Mouse (Mus musculus) left cerebral cortex, adult 2 months (tissue): ENCODE measurements around the gene Tbxa2r. TPM values are rescaled to one million over a fixed set of nuclear protein-coding genes. Genes with fewer than 3 reads are reported as not detected.

Experiments
- DNase-seq, 2 experiments: peaks; one replicate each; pipeline ENCODE4 v3.0.0; 2021 to 2022; ENCODE audit warnings: low spot score in 2 of 2, mixed read lengths in 1 of 2; ENCODE audit errors: extremely low spot score in 1 of 2
- H3K27ac ChIP-seq: fragments of 200-600 bp; 2 replicates; pipeline ENCODE4 v1.8.1; 2022
- H3K4me3 ChIP-seq: fragments of 200-600 bp; 2 replicates; pipeline ENCODE4 v1.8.1; 2022
- CTCF ChIP-seq: fragments of 200-600 bp; IDR thresholded peaks from 2 replicates; pipeline ENCODE4 v1.8.1; 2022; ENCODE audit warnings: antibody characterized with exemption, mild to moderate bottlenecking, moderate library complexity
- intact Hi-C: fragments of 180-260 bp; cut with DNase I; formaldehyde crosslinking; loops from one replicate; pipeline ENCODE4 v1.15.1; 2025
- total RNA-seq, 2 experiments: library from RNA; stranded (reverse); gene quantifications; 2 replicates each; pipeline ENCODE4 v1.2.3; 2021

Gene Tbxa2r
- total RNA-seq, 2 experiments from 2014 or later = 0.70 to 0.82 TPM

DNA sequence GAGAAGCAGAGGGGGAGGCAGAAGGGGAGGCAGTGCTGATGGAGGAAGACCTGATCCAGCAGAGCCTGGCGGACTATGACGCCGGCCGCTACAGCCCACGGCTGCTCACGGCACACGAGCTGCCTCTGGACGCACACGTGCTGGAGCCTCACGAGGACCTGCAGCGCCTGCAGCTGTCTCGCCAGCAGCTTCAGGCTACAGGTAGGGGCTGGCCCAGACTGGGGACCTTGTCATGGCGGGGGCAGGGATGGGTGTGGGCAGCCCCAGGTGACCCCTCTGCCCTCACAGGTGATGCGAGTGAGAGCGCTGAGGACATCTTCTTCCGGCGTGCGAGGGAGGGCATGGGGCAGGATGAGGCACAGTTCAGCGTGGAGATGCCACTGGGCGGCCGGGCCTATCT, 3.4 kb upstream of the Tbxa2r start:
- intact Hi-C loops = no loop called here
- no peak for TF ChIP-seq CTCF
- Histone ChIP-seq H3K27ac (no peak overlapping the region), H3K4me3 (no peak overlapping the region)
- no peak for DNase-seq

DNA sequence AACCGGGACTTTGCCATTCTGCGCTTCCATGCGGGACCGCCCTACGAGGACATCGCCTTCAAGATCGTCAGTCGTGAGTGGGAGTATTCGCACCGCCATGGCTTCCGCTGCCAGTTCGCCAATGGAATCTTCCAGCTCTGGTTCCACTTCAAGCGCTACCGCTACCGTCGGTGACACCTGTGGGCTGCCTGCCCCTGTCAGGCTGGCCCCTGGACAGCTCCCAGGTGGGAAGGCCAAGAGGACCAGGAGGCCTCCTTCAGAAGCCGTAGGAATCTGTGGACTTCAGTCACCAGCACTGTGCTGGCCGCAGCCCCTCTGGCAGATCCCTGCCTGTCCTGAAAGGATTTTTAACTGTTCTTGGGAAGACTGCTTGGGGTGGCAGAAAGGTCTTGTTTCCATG, 2.8 kb upstream of the Tbxa2r start:
- no peak overlapping the region for H3K4me3 ChIP-seq
- no peak overlapping the region; the same call in 1 of the 2 replicates for H3K27ac ChIP-seq
- DNase-seq = no peak
- no peak for TF ChIP-seq CTCF
- intact Hi-C loops = no loop called here

GRCm38 (mm10) chr10:81326858-81327257, 1.7 kb upstream of the Tbxa2r start:
- no peak for TF ChIP-seq CTCF
- DNase-seq = no peak
- H3K27ac ChIP-seq = peak overlapping the region; percentile 70
- intact Hi-C loops = no loop called here
- no peak overlapping the region for H3K4me3 ChIP-seq

DNA sequence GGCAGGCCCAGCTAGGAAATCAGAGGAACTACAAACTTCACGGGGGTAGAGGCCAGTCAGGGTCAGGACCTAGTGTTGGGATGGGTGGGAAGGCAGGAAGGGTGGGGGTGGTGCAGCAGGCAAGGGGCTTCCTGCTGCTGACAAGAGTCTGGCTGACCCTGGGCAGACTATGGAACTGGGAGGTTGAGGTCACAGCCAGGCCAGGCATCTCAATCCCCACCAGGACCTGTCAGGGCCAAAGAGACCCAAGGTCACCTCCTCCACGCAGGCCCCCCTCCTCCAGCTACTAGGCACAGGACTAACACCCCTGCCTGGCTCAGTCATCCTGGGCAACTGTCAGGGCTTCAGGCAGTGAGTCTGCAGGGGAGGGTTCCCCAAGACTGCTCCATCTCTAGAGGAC, 572 bp upstream of the Tbxa2r start:
- TF ChIP-seq CTCF = no peak
- no peak for DNase-seq
- intact Hi-C loops = no loop called here
- Histone ChIP-seq H3K4me3 (no peak overlapping the region), H3K27ac (peak overlapping the region; percentile 38)

DNA sequence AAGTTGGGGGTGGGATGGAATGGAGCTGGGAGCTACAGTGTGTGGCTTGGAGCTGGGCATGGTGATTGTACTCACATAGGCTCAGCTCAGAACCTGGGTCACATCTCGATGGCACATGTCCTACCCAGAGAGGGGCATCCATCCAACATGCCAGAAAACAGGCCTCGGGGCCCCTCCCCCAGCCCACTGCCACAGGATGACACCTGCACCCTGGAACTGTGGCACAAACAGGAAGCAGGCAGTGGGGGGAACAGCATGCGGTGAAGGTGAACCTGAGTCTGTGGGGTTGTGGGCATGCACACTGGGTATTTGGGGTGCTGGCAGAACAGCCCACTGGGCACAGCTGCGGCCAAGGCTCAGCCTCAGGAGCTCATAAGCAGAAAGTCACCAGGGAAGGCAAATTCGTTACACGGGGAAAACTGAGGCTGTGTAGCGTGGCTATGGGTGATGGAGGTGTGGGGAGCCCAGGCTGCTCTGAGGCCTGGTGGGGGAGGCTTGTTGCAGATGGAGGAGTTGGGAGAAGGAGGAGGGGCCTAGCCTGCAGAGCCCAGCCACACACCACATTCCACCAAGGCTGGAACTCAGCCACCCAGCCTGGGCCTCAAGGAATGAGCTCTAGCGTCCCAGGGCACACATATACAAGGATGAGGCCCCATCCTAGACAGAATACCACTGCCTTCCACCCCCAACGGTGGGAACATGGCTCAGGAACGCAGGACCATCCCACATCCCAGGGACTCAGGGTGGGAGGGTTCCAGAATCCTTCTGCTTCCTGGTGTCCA, 854 bp downstream of the Tbxa2r start:
- no peak for DNase-seq
- intact Hi-C loops = no loop called here
- Histone ChIP-seq H3K27ac (no peak overlapping the region), H3K4me3 (no peak overlapping the region)
- TF ChIP-seq CTCF = no peak

DNA sequence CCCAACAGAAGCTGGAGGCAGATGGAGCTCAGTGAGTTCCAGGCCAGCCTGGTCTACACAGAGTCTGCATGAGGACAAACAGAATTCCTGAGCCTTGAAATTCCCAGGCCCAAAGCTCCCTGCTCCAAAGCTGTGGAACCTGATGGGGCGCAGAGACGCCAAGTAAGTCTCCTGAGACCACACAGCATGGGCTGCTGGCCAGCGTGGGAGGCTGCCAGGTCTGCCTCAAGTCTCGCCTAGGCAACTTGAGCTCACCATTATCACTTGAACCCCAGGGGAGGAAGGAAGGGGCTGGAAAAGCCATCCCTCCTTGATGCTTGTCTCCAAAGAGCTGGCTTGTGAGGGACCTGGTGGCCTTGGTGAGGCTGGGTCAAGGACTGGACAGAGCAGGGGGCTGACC, 1.5 kb downstream of the Tbxa2r start:
- no peak for TF ChIP-seq CTCF

DNA sequence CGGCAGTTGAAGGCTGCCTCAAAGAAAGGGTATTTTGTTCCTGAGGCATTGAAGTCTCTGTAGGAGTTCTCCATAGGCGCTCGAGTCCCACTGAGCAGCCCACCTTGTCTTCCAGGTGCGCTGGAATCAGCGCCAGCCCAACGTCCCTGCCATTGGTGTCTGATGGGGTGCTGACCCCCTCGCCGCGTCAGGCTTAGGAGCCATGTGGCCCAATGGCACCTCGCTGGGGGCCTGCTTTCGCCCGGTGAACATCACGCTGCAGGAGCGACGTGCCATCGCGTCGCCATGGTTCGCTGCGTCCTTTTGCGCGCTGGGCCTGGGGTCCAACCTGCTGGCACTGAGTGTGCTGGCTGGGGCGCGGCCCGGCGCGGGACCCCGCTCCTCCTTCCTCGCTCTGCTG, 3.7 kb downstream of the Tbxa2r start:
- Histone ChIP-seq H3K4me3 (no peak overlapping the region), H3K27ac (no peak overlapping the region)
- intact Hi-C loops = no loop called here
- DNase-seq = no peak
- no peak for TF ChIP-seq CTCF

More for the DNA sequence above, 1.5 kb downstream of the Tbxa2r start:
- Histone ChIP-seq H3K27ac (no peak overlapping the region), H3K4me3 (no peak overlapping the region)
- no peak for DNase-seq
- intact Hi-C loops = no loop called here

- intact Hi-C loops = no loop called here
- TF ChIP-seq CTCF = no peak
- Histone ChIP-seq H3K27ac (no peak overlapping the region), H3K4me3 (no peak overlapping the region)
- DNase-seq = no peak
Measured at GRCm38 (mm10) chr10:81334324-81334723, 5.8 kb downstream of the Tbxa2r start.

DNA sequence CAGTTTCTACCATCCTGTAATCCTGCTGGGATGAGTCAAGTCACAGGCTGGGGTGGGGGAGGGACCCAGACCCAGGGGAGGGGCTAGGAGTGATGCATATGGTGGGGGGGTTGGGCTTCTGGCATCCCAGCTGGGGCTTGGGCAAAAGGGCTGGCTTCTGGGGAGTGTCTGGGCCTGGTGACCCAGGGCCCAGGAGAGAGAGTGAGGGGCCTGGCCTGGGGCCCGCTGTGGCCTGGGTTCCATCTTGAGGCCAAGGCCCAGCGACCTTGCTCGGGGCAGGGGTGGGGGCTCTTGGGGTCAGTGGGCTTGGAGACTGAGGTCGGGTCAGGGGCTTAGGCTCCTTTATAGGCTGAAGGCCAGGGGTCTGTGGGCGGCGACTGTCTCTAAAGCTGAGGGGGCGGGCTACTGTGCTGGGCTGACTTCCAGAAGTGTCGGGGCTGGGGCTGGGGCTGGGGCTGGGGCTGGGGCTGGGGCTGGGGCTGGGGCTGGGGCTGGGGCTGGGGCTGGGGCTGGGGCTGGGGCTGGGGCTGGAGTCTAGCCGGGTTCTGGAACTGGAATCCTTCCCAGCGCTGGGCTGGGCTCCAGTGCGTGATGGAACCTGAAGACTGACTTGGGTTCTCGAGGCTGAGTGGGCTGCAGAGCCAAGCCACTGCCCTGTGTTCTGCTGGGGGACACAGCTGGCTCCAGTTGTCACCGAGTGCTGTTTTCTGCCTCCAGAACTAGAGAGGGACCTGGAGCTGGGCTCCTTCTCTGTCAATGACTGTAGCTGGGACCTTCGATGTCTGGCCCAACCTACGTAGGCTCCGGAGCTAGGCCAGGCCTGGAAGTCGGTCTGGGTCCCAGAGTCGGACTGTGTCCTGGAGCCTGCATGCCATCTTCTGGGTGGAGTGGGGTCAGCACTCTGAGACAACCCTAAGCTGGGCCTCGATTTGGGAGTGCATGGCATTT, 7.1 kb downstream of the Tbxa2r start:
- no peak overlapping the region for H3K27ac ChIP-seq
- no peak overlapping the region for H3K4me3 ChIP-seq
- no peak for TF ChIP-seq CTCF
- intact Hi-C loops = no loop called here
- DNase-seq = no peak

DNA sequence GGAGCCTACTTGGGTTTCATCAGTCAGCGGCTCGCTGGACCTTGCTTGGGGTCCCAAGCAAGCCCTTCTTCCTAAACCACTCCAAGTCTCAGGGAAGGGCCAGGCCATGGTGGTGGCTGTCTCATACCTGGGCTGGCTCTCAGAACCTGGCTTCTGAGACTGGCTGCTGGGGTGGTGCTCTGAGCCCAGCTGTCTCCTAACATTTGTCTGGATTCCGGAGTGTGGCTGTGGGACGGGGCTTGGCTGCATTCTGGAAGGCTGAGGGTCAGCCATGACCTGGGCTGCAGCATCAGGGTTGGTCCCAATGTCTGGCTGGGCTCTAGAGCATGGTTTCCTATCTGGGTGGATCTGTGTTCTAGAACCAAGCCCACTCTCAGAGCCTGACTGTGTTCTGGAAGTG, 8.0 kb downstream of the Tbxa2r start:
- Histone ChIP-seq H3K27ac (no peak overlapping the region), H3K4me3 (no peak overlapping the region)
- DNase-seq = no peak
- TF ChIP-seq CTCF = no peak
- intact Hi-C loops = no loop called here

- no peak for TF ChIP-seq CTCF
- intact Hi-C loops = loop anchor here (5.0 kb wide), 1 partner anchor 53 kb away; no protein-coding TSS in a partner anchor
- DNase-seq = no peak
- Histone ChIP-seq H3K27ac (no peak overlapping the region), H3K4me3 (no peak overlapping the region)
Measured at GRCm38 (mm10) chr10:81340551-81341332, 12.2 kb downstream of the Tbxa2r start.
